Mouse (Mus musculus) ovary, postnatal 14 days (tissue): ENCODE results near the gene Tmem235.
"Not testable (repeated sequence)": the region's sequence is repeated elsewhere in the genome, so short reads cannot be mapped to it uniquely, and the experiment has no call there.

Source experiments
- DNase-seq: peaks from one replicate; pipeline ENCODE4 v3.0.0; 2022; ENCODE audit warnings: low spot score

Gene Tmem235

GRCm38 (mm10) chr11:117860601-117861000, at the start of gene Tmem235:
Gene Tmem235 (plus strand): TSS chr11:117860752.
- no peak for DNase-seq

DNA sequence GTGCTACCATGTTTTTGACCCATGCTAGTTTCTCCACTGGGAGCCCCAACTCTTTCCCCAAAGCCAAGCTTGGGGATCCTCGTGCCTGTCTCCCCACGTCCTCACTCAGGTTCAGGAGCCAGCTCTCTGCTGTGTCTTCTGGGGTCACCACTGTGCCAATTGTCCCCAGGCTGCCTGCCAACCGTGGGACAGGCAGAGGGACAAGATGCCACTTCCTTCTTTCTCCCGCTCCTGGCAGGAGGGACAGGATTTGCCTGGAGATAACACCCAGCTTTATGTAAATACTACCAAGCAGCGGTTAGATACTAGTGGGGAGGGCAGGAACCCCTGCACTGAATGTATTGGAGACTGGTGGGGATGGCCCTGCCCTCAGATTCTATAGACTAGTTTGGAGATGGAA, 46.7 kb upstream of the Tmem235 start:
- no peak for DNase-seq

GRCm38 (mm10) chr11:117814704-117815366, 45.7 kb upstream of the Tmem235 start:
- DNase-seq, result no peak

DNA sequence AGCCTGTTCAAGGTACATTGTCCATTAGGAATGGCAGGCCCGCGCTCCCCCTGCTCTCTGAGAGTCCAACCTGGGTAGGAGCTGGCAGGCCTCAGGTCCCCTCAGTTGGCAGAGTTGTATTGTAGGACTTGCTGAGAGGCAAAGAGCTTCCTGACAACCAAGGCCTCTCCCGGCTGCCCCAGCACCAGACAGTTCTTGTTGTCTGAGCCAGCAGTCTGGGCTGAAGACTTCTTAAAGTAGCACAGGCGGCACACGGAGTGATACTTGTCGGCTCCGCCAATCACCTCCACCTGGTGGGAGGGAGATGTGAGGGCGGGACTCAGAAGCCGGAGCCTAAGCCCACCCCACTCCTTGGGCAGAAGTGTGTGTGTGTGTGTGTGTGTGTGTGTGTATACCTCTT, 44.7 kb upstream of the Tmem235 start:
- not testable (repeated sequence) for DNase-seq

DNA sequence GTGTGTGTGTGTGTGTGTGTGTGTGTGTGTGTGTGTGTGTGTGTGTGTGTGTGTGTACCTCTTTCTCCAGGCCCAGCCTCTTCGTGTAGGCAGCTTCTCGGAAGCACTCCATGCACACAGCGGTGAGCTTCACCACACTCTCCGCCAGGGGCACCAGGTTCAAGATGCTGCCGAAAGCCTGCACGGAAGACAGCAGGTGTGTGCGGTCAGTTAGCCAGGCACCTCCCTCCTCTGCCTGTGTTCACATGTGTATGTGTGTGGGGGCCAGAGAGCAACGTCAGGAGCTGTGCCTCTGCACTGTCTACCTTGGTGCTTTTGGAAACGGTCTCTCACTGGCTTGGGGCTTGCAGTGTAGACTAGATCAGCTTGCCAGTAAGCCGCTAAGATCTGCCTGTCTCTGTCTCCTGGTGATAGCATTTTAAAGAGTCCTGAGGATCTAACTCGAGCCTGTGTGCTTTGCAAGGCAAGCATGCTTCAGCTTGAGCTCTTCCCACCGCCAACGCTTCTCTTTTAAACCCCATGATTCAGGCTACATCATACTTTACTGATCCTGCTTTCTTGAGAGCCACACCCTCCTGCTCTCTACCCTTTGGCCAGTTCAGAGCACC, 44.1 kb upstream of the Tmem235 start:
- DNase-seq, result no peak

DNA sequence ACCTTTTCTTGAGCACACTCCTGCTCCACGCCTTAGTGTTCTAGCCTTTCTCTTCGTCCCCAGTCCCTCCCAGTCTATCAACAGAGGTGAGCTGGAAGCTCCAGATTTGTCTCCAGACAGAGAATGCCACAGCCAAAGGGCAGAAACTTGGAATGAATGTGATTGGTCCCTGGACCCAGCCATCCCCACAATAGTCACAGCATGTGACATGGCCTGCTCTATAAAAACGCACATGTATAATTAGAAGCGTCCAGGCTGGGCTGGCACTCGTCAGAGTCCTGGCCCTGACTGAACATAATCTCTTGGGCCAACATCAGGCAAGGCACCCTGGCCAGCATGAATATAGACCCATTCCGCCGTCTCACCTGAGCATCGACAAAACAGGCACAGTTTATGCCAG, 41.5 kb upstream of the Tmem235 start:
- no peak for DNase-seq

- DNase-seq, result no peak
These were observed 40.4 kb upstream of the Tmem235 start for GRCm38 (mm10) chr11:117820173-117820572.

GRCm38 (mm10) chr11:117821868-117822267, 38.7 kb upstream of the Tmem235 start:
- no peak for DNase-seq

GRCm38 (mm10) chr11:117822728-117823241, 37.8 kb upstream of the Tmem235 start:
- DNase-seq, result no peak

GRCm38 (mm10) chr11:117823411-117823810, 37.1 kb upstream of the Tmem235 start:
- DNase-seq, result no peak

DNA sequence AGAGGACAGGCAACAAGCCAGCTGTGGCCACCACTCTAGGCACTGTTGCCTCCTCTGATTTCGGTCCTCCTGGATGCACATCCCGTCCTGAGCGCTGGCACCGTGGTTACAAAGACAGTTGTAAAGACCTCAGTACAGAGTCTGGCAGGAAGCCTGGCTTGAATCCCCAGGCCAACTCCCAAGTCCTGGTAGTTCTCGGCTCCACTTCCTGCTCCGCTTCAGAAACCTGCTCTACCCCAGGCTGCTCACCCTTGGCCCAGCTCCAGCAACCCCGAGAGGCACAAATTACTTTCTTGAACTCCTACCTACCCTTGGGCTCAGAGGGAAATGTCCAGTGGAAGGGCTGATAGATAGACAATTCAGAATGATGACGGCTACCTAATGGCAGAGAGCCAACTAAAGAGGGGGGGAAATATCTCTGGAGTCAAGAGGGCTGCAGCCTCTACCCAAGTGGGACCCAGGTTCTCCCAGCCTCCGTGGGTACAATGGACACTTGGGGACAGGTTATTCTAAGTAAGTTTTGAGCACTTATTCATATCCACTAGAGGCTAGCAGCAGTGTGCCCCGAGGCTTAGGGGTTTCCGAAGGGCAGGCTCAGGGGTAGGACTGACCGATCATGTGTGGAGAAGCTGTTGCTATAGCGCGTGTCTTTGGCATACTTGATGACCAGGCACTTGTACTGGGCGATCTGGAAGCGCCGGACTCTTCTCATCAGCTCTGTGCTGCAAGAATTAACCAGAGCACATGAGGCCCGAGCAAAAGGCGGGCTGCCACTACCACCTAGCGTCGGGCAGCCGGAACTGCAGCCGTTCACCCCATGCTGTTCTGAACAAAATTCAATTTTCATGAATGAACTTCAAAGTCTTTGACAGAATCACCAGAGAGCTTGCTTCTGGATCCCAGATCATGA, 36.2 kb upstream of the Tmem235 start:
- DNase-seq, result peak; percentile 73

GRCm38 (mm10) chr11:117825333-117826101, 35.0 kb upstream of the Tmem235 start, which contains the start of the genes Afmid and Tk1:
Gene Afmid (plus strand): TSS chr11:117825924.
Gene Tk1 (minus strand): TSS chr11:117826092.
- no peak for DNase-seq

DNA sequence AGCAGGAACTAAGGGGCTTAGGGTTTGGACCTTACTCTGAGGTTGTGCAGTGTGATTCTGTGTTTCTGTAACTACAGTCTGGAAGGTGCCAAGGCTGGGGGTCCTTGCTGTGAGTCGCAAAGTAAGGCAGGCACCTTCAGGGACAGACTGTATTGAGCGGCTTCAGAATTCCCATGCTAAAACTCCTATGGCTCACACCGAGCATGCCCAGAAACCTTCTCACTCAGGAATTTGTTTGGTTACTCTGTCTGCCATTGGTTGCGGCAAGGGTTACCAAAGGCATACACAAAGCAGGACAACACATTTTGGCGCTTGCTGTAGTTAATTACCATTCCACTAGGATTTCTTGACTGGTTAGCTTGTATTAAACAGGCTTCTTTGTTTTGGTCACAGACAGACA, 34.4 kb upstream of the Tmem235 start:
- no peak for DNase-seq

DNA sequence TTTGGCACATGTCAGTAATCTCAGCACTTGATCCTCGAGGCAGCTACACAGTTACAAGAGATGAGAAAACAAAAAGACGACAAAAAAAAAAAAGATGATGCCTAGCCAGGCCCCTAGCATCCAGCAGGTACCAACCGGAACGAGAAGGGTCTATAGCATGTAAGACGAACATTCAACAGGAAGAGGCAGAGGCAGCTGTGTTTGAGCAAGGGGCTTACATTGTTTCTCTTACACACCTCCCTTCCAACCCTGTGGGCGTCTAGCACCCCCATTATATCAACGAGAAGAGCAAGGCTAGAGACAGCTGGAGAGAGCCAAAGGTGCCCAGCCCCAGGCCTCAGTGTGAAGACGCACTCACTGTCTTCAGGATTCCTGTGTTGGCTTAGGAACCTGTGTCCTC, 33.6 kb upstream of the Tmem235 start:
- no peak for DNase-seq

- no peak for DNase-seq
These were observed 33.2 kb upstream of the Tmem235 start for GRCm38 (mm10) chr11:117827386-117827785.

DNA sequence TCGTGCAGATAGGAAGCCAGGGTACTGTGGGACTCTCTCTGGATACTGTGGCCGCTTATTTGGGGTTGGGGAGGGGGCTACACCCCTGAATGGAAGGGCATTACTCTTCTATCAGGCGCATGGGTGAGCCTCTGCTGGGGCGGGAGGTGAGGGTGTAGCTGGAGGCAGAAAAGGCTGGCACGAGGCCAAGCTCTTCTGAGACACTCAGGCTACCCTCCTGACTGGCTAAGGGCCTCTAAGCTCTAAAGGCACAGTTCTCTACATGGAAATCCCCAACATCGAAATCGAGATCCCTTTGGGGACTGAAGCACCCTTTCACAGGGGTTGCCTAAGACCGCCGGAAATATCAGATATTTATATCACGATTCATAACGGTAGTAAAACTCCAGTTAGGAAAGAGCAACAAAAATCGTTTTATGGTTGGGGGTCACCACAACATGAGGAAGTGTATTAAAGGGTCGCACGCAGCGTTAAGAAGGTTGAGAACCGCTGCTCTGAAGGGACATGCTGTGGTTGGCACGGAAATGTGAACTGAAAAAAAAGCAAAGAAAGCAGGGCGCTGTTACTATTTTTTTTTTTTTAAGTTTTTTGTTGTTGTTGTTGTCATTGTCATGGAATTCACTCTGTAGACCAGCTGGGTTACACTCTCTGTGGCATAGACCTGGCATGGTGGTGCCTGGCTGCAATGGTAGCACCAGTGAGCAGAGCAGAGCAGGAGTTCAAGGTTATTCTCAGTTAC, 32.2 kb upstream of the Tmem235 start:
- DNase-seq, result no peak

DNA sequence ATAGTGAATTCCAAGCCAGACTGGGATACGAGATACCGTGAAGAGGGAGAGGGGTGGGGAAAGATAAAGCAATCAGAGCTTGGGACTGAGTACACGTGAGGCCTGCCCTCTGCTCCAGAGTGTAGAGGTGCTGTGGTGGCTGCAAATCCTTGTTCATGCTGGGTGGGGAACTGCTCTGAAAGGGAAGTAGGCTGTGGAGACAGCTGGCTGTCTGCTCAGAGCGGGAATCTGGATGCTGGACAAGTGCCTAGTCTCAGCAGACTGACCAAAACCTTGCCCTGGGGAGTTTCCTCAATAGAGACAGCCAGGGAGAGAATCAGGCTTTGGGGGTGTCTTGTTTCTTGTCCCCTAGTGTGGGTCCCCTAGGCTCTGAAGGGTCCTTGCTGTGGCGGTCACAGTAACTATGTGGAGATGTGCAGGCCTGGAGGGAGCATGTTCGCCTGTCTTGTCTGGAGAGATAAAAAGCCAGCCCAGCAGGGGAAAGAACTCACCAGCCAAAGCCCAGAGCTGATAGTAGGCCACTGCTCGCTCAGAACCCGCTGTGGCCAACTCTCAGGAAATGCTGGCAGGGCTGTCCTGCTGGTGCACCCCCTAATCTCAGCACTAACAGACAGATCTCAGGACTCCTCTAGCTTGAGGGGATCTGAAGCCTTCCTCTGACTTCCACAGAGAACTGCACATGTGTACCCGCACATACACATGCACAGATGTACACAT, 31.5 kb upstream of the Tmem235 start:
- DNase-seq, result no peak

DNA sequence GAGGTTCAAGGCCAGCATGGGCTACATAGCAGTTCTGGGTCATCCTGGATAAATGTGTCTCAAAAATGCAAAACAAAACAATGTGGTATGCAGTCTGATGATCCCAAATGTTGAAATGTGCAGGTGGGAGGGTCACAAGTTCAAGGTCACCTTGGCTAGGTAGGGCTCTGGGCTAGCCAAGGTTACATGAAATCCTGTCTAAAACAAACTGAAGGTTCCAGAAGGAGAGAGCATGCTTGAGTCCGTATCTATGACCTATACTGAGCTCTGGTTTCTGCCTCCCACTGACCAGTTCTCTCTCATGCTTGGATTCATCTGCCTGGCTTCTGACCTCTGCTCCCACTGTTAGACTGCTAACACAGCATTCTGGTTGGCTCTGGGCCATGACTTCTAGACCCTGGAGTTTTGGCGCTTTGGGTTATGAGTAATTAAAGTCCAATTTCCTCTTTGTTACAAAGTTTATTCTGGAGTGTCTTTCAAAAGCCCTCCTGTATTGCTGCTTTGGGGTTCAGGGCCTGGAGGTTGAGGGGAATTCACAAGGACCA, 30.8 kb upstream of the Tmem235 start:
- no peak for DNase-seq

DNA sequence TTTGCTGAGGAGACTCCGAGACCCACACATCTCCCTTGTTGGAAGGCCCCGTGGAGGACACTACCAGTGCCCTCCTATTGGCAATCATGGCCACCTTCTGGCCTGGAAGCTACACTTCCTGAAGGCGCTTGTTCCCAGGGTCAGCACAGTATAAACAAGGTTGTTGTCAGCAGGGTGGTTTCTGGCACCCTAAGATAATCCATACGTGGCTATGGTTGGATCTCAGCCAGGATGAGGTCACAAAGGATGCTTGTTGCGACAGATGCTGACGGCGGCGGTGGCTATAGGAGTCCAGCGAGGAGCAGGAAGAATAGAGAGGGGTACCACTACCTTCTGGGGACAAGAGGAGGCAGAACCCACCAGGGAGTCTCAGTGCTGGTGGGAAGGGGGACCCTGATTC, 30.2 kb upstream of the Tmem235 start:
- no peak for DNase-seq
